Mouse (Mus musculus): Measurements from ENCODE around the gene Olfr912.

Gene Olfr912

DNA sequence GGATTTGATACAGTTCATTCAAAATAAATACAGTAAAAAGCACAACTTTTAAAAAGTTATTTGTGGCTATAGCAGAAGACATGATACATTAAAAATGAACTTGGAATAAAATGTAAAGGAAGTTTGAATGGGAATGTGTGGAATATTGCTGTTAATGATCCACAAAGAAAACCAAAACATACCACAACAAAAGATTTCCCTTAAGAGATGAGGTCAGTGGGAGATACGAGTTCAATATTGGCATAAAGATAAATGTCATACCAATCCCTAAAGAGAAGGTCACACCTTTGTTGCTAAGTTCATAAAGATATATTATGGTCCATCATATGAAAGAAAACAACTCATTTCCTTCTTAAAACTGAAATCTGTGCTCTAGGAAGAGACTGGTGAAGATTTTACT lies at the start of gene Olfr912:
Gene Olfr912, plus strand, starts transcription at position 301 of the 400 bp plus-strand sequence.
- no peak for DNase-seq

- no peak for DNase-seq
Measured at GRCm38 (mm10) chr9:38537549-38537948, 42.4 kb upstream of the Olfr912 start, which contains the start of gene Olfr910. Gene Olfr910 (plus strand): TSS chr9:38537849.

GRCm38 (mm10) chr9:38591056-38591455 lies 11.1 kb downstream of the Olfr912 start:
- no peak for DNase-seq

- DNase-seq: no peak
Measured at GRCm38 (mm10) chr9:38592459-38592858, 12.5 kb downstream of the Olfr912 start, which contains the start of gene Olfr913. Gene Olfr913 (plus strand): TSS chr9:38592759.

DNA sequence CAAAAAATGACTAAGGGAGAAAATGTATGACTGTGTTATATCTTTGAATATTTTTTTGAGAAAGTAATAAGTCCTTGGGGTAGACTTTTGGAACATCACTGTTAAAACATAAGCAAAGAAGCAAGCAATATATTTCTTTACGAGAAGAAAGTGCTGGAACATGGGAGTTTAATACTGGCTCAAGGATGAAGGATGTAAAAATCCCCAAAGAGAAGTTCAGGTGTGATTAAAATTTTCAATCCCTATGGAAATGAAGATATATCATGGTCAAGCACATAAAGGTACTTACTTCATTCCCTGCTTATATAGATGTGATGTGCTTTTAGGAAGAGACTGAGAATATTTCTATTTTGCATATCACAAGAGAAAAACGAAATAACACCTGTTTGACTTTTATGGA lies 24.8 kb downstream of the Olfr912 start, which contains the start of gene Olfr914:
Gene Olfr914, plus strand, starts transcription at position 301 of the 400 bp plus-strand sequence.
- no peak for DNase-seq

DNA sequence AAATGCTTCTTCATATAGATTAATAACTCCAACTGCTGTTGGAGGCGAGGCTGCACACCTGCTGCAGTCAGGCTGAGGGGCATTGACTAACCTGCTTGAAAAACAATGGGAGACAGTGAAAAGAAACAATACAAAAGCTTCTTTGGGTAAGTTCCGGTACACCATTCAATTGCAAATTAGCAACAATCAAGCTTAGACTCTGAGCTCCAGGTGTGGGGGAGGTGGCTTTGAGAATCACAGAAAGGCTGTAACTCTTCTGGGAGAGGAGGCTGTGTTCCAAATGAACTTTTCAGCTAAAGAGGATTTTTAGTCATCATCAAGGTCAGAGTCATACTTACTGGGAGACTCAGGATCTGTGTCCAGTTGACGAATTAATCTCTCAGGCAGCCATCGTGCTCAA lies 52.4 kb downstream of the Olfr912 start:
- no peak for DNase-seq

Measured in cerebellum, postnatal 25 days (tissue).